Mouse (Mus musculus) myocyte (in vitro differentiated cells): Measurements from ENCODE around the gene Krtap6-2.

Source experiments
- CEBPB ChIP-seq: IDR thresholded peaks from 2 replicates; pipeline ENCODE4 v1.6.1; 2011; ENCODE audit warnings: mild to moderate bottlenecking, moderate library complexity; ENCODE audit not compliant: poor library complexity, insufficient read depth, severe bottlenecking
- E2F4 ChIP-seq: IDR thresholded peaks from one replicate; pipeline ENCODE4 v1.6.1; 2011; ENCODE audit warnings: mild to moderate bottlenecking, control low read depth, moderate library complexity; ENCODE audit not compliant: insufficient read depth
- MAX ChIP-seq: IDR thresholded peaks from one replicate; pipeline ENCODE4 v1.6.1; 2011; ENCODE audit warnings: low read depth, mild to moderate bottlenecking, control low read depth
- MYOD1 ChIP-seq, 3 experiments: IDR thresholded peaks; one replicate each; pipeline ENCODE4 v1.6.1; 2011; ENCODE audit warnings: control low read depth in 2 of 3, low read depth in 2 of 3, mild to moderate bottlenecking in 2 of 3, moderate library complexity in 1 of 3; ENCODE audit not compliant: insufficient read length in 2 of 3, control insufficient read depth in 1 of 3
- MYOG ChIP-seq, 3 experiments: IDR thresholded peaks; one replicate each; pipeline ENCODE4 v1.6.1; 2011; ENCODE audit warnings: control low read depth in 2 of 3, low read depth in 2 of 3, mild to moderate bottlenecking in 2 of 3; ENCODE audit not compliant: insufficient read length in 2 of 3, control insufficient read depth in 1 of 3, insufficient read depth in 1 of 3
- POLR2A ChIP-seq: IDR thresholded peaks from one replicate; pipeline ENCODE4 v1.6.1; 2011; ENCODE audit warnings: low read depth, mild to moderate bottlenecking, control low read depth, moderate library complexity; ENCODE audit not compliant: insufficient read length
- POLR2AphosphoS2 ChIP-seq: IDR thresholded peaks from one replicate; pipeline ENCODE4 v1.6.1; 2011; ENCODE audit warnings: low read depth, control low read depth; ENCODE audit not compliant: insufficient read length
- REST ChIP-seq: IDR thresholded peaks from one replicate; pipeline ENCODE4 v1.6.1; 2011; ENCODE audit warnings: mild to moderate bottlenecking, control low read depth, moderate library complexity; ENCODE audit not compliant: insufficient read depth, insufficient read length
- TCF12 ChIP-seq: IDR thresholded peaks from one replicate; pipeline ENCODE4 v1.6.1; 2011; ENCODE audit warnings: mild to moderate bottlenecking, control low read depth; ENCODE audit not compliant: poor library complexity, insufficient read depth, severe bottlenecking
- TCF3 ChIP-seq: IDR thresholded peaks from one replicate; pipeline ENCODE4 v1.6.1; 2011; ENCODE audit warnings: low read depth, control low read depth; ENCODE audit not compliant: insufficient read length
- USF1 ChIP-seq: IDR thresholded peaks from one replicate; pipeline ENCODE4 v1.6.1; 2011; ENCODE audit warnings: low read depth, mild to moderate bottlenecking, control low read depth, moderate library complexity

- TF ChIP-seq POLR2A (no peak), USF1 (no peak), POLR2AphosphoS2 (no peak), TCF12 (no peak), E2F4 (no peak), MYOG (IDR thresholded peaks at IDR 0.05; ENCODE audit: control insufficient read depth in 1 of 3, insufficient read depth in 1 of 3, insufficient read length in 2 of 3, low read depth in 2 of 3) (no peak), CEBPB (no peak), REST (no peak), MYOD1 (IDR thresholded peaks at IDR 0.05; ENCODE audit: control insufficient read depth in 1 of 3, insufficient read length in 2 of 3, low read depth in 2 of 3) (no peak), MAX (no peak), TCF3 (no peak)
These were observed 5.4 kb upstream of the Krtap6-2 start for GRCm38 (mm10) chr16:89425310-89425709.
